Mouse (Mus musculus): Measurements from ENCODE around the gene 4921524J17Rik.

GRCm38 (mm10) chr8:85363406-85363805 lies 69.2 kb downstream of the 4921524J17Rik start:
- no peak for TF ChIP-seq CTCF (IDR thresholded peaks at IDR 0.05; ENCODE audit: low read depth, low read length)
- TF ChIP-seq POLR2A (IDR thresholded peaks at IDR 0.05; ENCODE audit: borderline replicate concordance, low read depth, low read length) = no peak
